Mouse (Mus musculus): Measurements from ENCODE around the gene Maged1. TPM values are rescaled to one million over a fixed set of nuclear protein-coding genes. Genes with fewer than 3 reads are reported as not detected.
A peak's percentile ranks its signal among the peaks of the same experiment; 100 is the strongest.

Gene Maged1
- 364 and 450 TPM in 2 replicates for polyA plus RNA-seq (2015; fragmentation: Nextera tagmentation; extraction: Ambion mirVana)

- H3K4me3 ChIP-seq = peak within 1 kb of the TSS; percentile 68
- 16% methylated on average over 32 of the region's 32 CpGs for WGBS
- peak within 1 kb of the TSS; percentile 89 for H3K27ac ChIP-seq
- H3K4me2 ChIP-seq = peak within 1 kb of the TSS; percentile 61
- peak; percentile 93 for ATAC-seq (replicated peaks; ENCODE audit: insufficient number of reproducible peaks, insufficient read depth, low FRiP score, low read depth)
- H3K4me1 ChIP-seq (replicated peaks) = peaks cover 11% of the 10 kb centered on the region
- peaks cover 32% of the 10 kb centered on the region for H3K36me3 ChIP-seq
- H3K9me3 ChIP-seq (replicated peaks) = no peaks in the 10 kb centered on the region
- H3K9ac ChIP-seq = peak within 1 kb of the TSS; percentile 80
- no peaks in the 10 kb centered on the region; the same call in 1 of the 2 replicates for H3K27me3 ChIP-seq
Observed at GRCm38 (mm10) chrX:94541918-94542355, at the start of gene Maged1. Gene Maged1, minus strand, starts transcription at chrX:94542143.

- no peak overlapping the region for H3K9ac ChIP-seq
- H3K4me2 ChIP-seq = no peak overlapping the region
- WGBS = 81% methylated on average over 1 of the region's 1 CpGs
- H3K27ac ChIP-seq = no peak overlapping the region
- ATAC-seq (replicated peaks; ENCODE audit: insufficient number of reproducible peaks, insufficient read depth, low FRiP score, low read depth) = no peak
- H3K4me3 ChIP-seq = no peak overlapping the region
- no peaks in the 10 kb centered on the region for H3K4me1 ChIP-seq (replicated peaks)
- H3K36me3 ChIP-seq = no peaks in the 10 kb centered on the region
- H3K9me3 ChIP-seq (replicated peaks) = no peaks in the 10 kb centered on the region
- no peaks in the 10 kb centered on the region for H3K27me3 ChIP-seq
Observed at GRCm38 (mm10) chrX:94580251-94580650, 38.3 kb upstream of the Maged1 start.

GRCm38 (mm10) chrX:94564694-94565093 lies 22.8 kb upstream of the Maged1 start:
- no peak for ATAC-seq (replicated peaks; ENCODE audit: insufficient number of reproducible peaks, insufficient read depth, low FRiP score, low read depth)
- 71% methylated on average over 2 of the region's 2 CpGs for WGBS
- Histone ChIP-seq H3K4me1 (replicated peaks) (no peaks in the 10 kb centered on the region), H3K4me2 (no peak overlapping the region), H3K36me3 (no peaks in the 10 kb centered on the region), H3K27me3 (no peaks in the 10 kb centered on the region), H3K4me3 (no peak overlapping the region), H3K27ac (no peak overlapping the region), H3K9me3 (replicated peaks) (no peaks in the 10 kb centered on the region), H3K9ac (no peak overlapping the region)

- Histone ChIP-seq H3K4me2 (no peak overlapping the region), H3K27me3 (no peaks in the 10 kb centered on the region), H3K9ac (no peak overlapping the region), H3K4me1 (replicated peaks) (no peaks in the 10 kb centered on the region), H3K4me3 (no peak overlapping the region), H3K27ac (no peak overlapping the region; the same call in 1 of the 2 replicates), H3K9me3 (replicated peaks) (no peaks in the 10 kb centered on the region), H3K36me3 (no peaks in the 10 kb centered on the region)
- 18% methylated on average over 5 of the region's 5 CpGs for WGBS
- 0 out of 2 replicates have a peak, but pooled peaks have one; percentile 39 for ATAC-seq (replicated peaks; ENCODE audit: insufficient number of reproducible peaks, insufficient read depth, low FRiP score, low read depth)
Observed at GRCm38 (mm10) chrX:94562392-94562791, 20.4 kb upstream of the Maged1 start.

- Histone ChIP-seq H3K4me3 (no peak overlapping the region), H3K9me3 (replicated peaks) (no peaks in the 10 kb centered on the region), H3K9ac (no peak overlapping the region), H3K4me1 (replicated peaks) (no peaks in the 10 kb centered on the region), H3K36me3 (no peaks in the 10 kb centered on the region), H3K4me2 (no peak overlapping the region), H3K27me3 (no peaks in the 10 kb centered on the region), H3K27ac (no peak overlapping the region)
- 53% methylated on average over 3 of the region's 3 CpGs for WGBS
- no peak for ATAC-seq (replicated peaks; ENCODE audit: insufficient number of reproducible peaks, insufficient read depth, low FRiP score, low read depth)
Observed at GRCm38 (mm10) chrX:94548227-94548626, 6.3 kb upstream of the Maged1 start.

- 65% methylated on average over 3 of the region's 3 CpGs for WGBS
- no peaks in the 10 kb centered on the region; the same call in 1 of the 2 replicates for H3K27me3 ChIP-seq
- no peak overlapping the region for H3K4me2 ChIP-seq
Observed at GRCm38 (mm10) chrX:94545941-94546340, 4.0 kb upstream of the Maged1 start.

GRCm38 (mm10) chrX:94544923-94545322 lies 3.0 kb upstream of the Maged1 start:
- Histone ChIP-seq H3K27ac (no peak overlapping the region), H3K27me3 (no peaks in the 10 kb centered on the region; the same call in 1 of the 2 replicates), H3K4me1 (replicated peaks) (peaks cover 7% of the 10 kb centered on the region), H3K4me3 (no peak overlapping the region), H3K9me3 (replicated peaks) (no peaks in the 10 kb centered on the region), H3K9ac (no peak overlapping the region), H3K4me2 (no peak overlapping the region), H3K36me3 (peaks cover 3% of the 10 kb centered on the region; the same call in 1 of the 2 replicates)
- 7% methylated on average over 1 of the region's 1 CpGs for WGBS
- ATAC-seq (replicated peaks; ENCODE audit: insufficient number of reproducible peaks, insufficient read depth, low FRiP score, low read depth) = no peak

More at GRCm38 (mm10) chrX:94545941-94546340, 4.0 kb upstream of the Maged1 start:
- H3K27ac ChIP-seq = no peak overlapping the region
- H3K36me3 ChIP-seq = no peaks in the 10 kb centered on the region
- H3K4me3 ChIP-seq = no peak overlapping the region
- H3K9me3 ChIP-seq (replicated peaks) = no peaks in the 10 kb centered on the region
- 0 out of 2 replicates have a peak, but pooled peaks cover 4% of the 10 kb centered on the region for H3K4me1 ChIP-seq (replicated peaks)
- H3K9ac ChIP-seq = no peak overlapping the region
- no peak for ATAC-seq (replicated peaks; ENCODE audit: insufficient number of reproducible peaks, insufficient read depth, low FRiP score, low read depth)

- H3K9me3 ChIP-seq (replicated peaks) = no peaks in the 10 kb centered on the region
- peak overlapping the region; percentile 61 for H3K4me2 ChIP-seq
- peaks cover 11% of the 10 kb centered on the region for H3K4me1 ChIP-seq (replicated peaks)
- peak overlapping the region; percentile 46 for H3K9ac ChIP-seq
- H3K27ac ChIP-seq = peak overlapping the region; percentile 82
- no peak for ATAC-seq (replicated peaks; ENCODE audit: insufficient number of reproducible peaks, insufficient read depth, low FRiP score, low read depth)
- H3K4me3 ChIP-seq = peak overlapping the region; percentile 68
- peaks cover 26% of the 10 kb centered on the region for H3K36me3 ChIP-seq
- H3K27me3 ChIP-seq = no peaks in the 10 kb centered on the region; the same call in 1 of the 2 replicates
- 30% methylated on average over 9 of the region's 9 CpGs for WGBS
Observed at GRCm38 (mm10) chrX:94542536-94542935, 593 bp upstream of the Maged1 start.

GRCm38 (mm10) chrX:94541206-94541605 lies 737 bp downstream of the Maged1 start:
- Histone ChIP-seq H3K27ac (peak overlapping the region; percentile 89), H3K4me1 (replicated peaks) (peaks cover 11% of the 10 kb centered on the region), H3K27me3 (no peaks in the 10 kb centered on the region; the same call in 1 of the 2 replicates), H3K9ac (peak overlapping the region; percentile 80), H3K9me3 (replicated peaks) (no peaks in the 10 kb centered on the region), H3K4me2 (peak overlapping the region; percentile 61), H3K4me3 (peak overlapping the region; percentile 68), H3K36me3 (peaks cover 36% of the 10 kb centered on the region)
- 17% methylated on average over 24 of the region's 25 CpGs for WGBS
- no peak for ATAC-seq (replicated peaks; ENCODE audit: insufficient number of reproducible peaks, insufficient read depth, low FRiP score, low read depth)

GRCm38 (mm10) chrX:94540341-94541201 lies 1.4 kb downstream of the Maged1 start:
- H3K9ac ChIP-seq = peak overlapping the region; percentile 80

GRCm38 (mm10) chrX:94534346-94534745 lies 7.6 kb downstream of the Maged1 start:
- Histone ChIP-seq H3K36me3 (peaks cover 32% of the 10 kb centered on the region), H3K4me1 (replicated peaks) (no peaks in the 10 kb centered on the region), H3K4me3 (no peak overlapping the region), H3K27me3 (no peaks in the 10 kb centered on the region; the same call in 1 of the 2 replicates), H3K9ac (no peak overlapping the region), H3K27ac (no peak overlapping the region), H3K4me2 (no peak overlapping the region), H3K9me3 (replicated peaks) (no peaks in the 10 kb centered on the region)
- ATAC-seq (replicated peaks; ENCODE audit: insufficient number of reproducible peaks, insufficient read depth, low FRiP score, low read depth) = no peak
- 56% methylated on average over 2 of the region's 2 CpGs for WGBS

More at GRCm38 (mm10) chrX:94540341-94541201, 1.4 kb downstream of the Maged1 start:
- Histone ChIP-seq H3K27me3 (no peaks in the 10 kb centered on the region; the same call in 1 of the 2 replicates), H3K9me3 (replicated peaks) (no peaks in the 10 kb centered on the region), H3K27ac (peak overlapping the region; percentile 89), H3K4me1 (replicated peaks) (peaks cover 11% of the 10 kb centered on the region), H3K36me3 (peaks cover 39% of the 10 kb centered on the region), H3K4me3 (peak overlapping the region; percentile 68), H3K4me2 (peak overlapping the region; percentile 61)
- 15% methylated on average over 36 of the region's 37 CpGs for WGBS
- ATAC-seq (replicated peaks; ENCODE audit: insufficient number of reproducible peaks, insufficient read depth, low FRiP score, low read depth) = peak; percentile 53; the same call in 1 of the 2 replicates
